Mouse (Mus musculus) frontal cortex, adult (tissue): Measurements from ENCODE around the gene Hoxc11.

Experiments
- ATAC-seq: cut with Nextera tagmentation; 2 replicates; pipeline ENCODE4 v1.9.2; 2017; ENCODE audit warnings: mild to moderate bottlenecking, moderate library complexity, mixed read lengths; ENCODE audit not compliant: low TSS enrichment

Gene Hoxc11

GRCm38 (mm10) chr15:102981379-102982288 is 27.4 kb downstream of the Hoxc11 start:
- ATAC-seq = no peak

GRCm38 (mm10) chr15:102983716-102984115 is 29.5 kb downstream of the Hoxc11 start:
- no peak for ATAC-seq

- ATAC-seq = no peak
Measured at GRCm38 (mm10) chr15:102984521-102984920, 30.3 kb downstream of the Hoxc11 start.

GRCm38 (mm10) chr15:102984925-102985324 is 30.7 kb downstream of the Hoxc11 start:
- no peak for ATAC-seq

- ATAC-seq = 0 out of 2 replicates have a peak, but pooled peaks have one; percentile 47
Measured at GRCm38 (mm10) chr15:102987124-102987833, 33.1 kb downstream of the Hoxc11 start.

DNA sequence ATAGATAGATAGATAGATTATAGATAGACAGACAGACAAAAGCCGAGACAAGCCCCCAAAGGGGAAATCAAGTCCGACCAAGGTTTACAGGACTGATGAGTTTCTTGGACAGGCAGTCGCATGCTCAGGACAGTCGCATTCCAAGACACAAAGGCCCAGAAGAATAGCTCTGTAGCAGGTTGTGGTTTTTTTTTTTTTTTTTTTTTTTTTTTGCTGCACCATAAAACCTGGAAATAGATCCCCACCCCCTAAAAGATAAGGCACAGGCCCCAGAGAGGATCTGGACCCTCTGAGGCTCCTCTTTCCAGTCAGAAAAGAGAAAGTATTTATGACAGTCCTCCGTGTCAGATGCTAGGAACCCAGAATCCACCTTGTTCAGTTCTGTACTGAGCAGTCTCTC is 33.9 kb downstream of the Hoxc11 start:
- no peak for ATAC-seq

DNA sequence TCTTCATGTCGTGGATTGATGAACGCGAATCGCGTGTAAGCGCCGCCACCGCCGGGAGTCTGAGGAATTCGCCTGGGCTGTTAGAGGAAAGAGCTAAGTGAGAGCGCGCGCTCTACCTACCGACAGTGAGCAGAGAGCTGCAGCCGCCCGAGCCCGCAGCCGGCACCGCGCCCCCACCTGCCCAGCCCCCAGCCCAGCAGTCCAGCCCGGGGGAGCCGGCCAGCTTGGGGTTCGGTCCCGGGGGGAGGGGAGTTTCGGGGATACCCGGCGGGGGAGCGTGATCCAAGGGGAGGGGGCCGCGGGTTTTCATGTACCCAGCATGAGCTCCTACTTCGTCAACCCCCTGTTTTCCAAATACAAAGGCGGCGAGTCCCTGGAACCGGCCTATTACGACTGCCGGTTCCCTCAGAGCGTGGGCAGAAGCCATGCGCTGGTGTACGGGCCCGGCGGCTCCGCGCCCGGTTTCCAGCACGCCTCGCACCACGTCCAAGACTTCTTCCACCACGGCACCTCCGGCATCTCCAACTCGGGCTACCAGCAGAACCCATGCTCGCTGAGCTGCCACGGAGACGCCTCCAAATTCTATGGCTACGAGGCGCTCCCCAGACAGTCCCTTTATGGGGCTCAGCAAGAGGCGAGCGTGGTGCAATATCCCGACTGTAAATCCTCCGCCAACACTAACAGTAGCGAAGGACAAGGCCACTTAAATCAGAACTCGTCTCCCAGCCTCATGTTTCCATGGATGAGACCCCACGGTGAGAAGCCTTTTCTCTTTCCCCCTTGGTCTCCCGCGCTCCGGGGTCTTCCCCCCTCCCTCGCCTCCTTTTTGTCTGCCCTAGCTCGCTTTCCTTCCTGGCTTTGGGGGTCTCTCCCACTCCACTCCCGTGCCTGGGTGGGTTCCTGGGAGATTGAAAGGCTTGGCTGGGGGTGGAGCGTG is 36.5 kb downstream of the Hoxc11 start, which contains the start of gene Hoxc8:
TSS of gene Hoxc8 (plus strand) at position 147 of the 937 bp plus-strand sequence.
- no peak for ATAC-seq

DNA sequence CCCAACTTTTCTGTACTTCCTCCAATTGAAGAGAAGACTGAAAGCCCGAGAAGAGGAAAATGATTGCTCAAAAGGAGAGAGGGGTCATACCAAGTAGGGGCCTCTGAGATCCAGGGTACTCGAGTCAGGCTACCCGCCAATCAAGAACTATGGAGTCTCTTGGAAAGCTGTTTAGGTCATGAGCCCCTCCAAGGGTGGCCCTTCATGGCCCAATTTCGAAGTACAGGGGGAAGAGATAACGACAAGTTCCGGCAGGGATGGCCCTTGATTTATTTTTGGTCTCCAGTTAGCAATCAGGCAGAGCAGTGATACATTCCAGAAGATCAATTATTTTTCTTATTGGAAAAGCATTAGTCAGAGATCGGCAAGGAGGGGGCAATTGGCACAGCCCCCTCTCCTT is 37.6 kb downstream of the Hoxc11 start:
- no peak for ATAC-seq

DNA sequence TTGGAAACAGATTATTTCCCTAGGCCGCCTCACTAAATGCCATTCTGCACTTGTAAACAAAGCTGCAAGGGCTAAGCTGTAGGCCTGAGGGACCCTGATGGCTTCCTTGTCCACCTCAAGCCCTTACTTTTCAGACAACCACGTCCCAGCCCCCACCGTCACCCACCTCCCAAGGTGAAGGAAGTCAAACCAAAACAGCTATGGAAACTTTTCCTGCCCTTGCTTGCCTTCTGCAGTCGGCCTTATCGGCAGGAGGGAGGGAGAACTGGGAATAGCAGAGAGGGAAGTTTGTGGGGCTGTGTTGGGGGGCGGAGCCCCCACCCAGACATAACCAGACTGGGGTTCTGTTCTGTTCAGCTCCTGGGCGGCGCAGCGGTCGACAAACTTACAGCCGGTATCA is 38.0 kb downstream of the Hoxc11 start:
- no peak for ATAC-seq

DNA sequence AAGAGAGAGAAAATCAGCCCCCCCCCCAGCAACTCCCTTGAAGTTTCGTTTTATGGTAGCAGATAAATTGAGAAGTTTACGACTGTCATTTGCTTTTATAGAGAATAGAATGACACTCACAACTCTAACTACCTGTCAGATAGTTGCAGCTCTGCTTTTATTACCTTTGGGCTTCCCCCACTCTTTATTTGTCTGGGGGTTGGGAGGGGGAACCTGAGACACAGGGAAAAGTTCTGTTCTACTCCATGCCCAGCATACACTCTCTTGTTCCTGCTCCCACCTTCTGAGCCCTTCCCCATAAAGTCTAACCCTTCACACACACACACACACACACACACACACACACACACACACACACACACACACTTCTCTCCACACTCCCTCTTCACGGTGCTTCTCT is 38.6 kb downstream of the Hoxc11 start:
- ATAC-seq = no peak

- no peak for ATAC-seq
Measured at GRCm38 (mm10) chr15:102996548-102996947, 42.3 kb downstream of the Hoxc11 start.

GRCm38 (mm10) chr15:102997431-102997830 is 43.2 kb downstream of the Hoxc11 start:
- ATAC-seq = no peak

GRCm38 (mm10) chr15:102997939-102998355 is 43.7 kb downstream of the Hoxc11 start, which contains the start of gene Hoxc6:
TSS of gene Hoxc6 (plus strand) at chr15:102998257.
- ATAC-seq = no peak

DNA sequence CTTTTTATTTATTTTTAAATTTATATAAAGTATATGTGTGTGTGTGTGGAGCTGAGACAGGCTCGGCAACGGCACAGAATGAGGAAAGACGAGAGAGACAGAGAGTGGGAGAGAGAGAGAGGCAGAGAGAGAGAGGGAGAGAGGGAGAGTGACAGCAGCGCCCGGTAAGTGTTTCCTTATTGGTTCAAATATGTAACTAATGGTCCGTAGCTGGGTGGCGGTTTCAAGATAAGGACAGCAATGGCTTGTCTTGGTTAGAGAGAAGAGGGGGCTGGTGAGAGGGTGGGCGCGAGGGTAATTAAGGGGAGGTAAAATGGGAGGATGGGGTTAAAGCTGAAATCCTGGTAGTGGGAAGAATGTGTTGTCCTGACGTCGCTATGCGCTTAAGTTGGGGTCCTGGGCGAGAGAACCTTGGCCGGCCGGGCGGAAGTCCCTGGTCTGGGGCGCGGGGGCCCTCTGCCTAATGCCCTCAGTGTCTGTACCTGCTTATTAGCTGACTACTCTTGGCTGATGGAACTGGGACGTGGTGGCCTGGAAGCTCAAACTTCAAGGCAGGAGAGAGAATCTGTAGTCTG is 44.5 kb downstream of the Hoxc11 start:
- ATAC-seq = no peak

GRCm38 (mm10) chr15:102999183-102999831 is 45.1 kb downstream of the Hoxc11 start:
- no peak for ATAC-seq

GRCm38 (mm10) chr15:102999955-103000354 is 45.7 kb downstream of the Hoxc11 start:
- no peak for ATAC-seq

DNA sequence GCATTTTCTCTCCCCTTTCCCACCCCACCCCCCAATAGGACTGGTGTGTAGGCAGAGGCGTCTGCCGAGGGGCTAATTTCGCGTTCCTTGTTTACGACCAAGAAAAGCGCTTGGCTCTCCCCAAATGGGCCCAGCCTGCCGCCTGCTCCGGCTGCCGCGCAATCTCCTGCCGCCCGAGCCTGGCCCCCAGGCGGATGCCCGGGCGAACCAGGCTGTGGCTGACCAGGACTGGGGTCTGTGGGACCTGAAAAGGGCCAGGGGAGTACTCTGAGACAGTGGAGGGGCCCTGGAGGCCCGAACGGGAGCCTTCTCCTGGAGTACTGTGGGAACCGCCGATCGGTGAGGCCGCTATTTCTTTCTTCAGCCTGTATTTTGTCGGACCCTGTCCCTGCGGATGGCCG is 46.3 kb downstream of the Hoxc11 start:
- no peak for ATAC-seq

GRCm38 (mm10) chr15:103001370-103001769 is 47.1 kb downstream of the Hoxc11 start:
- ATAC-seq = no peak

DNA sequence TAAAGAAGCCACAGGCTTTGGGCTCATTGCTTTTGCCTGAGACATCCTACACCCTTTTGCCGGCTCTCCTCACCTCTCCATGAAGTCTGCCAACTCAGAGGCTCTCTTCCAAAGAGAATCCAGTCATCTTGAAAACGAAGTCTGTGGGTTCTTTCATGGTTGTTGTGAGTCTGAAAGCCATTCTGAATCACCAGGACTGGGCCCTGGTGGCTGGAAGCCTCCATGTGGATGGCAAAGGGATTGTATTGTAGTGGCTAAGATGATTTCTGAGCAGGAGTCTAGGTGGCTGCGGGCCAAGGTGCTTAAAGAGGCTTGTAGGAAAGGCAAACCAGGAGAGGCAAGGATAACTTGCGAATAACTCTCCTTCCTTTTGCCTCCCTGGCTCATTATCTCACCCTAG is 47.9 kb downstream of the Hoxc11 start:
- ATAC-seq = no peak

DNA sequence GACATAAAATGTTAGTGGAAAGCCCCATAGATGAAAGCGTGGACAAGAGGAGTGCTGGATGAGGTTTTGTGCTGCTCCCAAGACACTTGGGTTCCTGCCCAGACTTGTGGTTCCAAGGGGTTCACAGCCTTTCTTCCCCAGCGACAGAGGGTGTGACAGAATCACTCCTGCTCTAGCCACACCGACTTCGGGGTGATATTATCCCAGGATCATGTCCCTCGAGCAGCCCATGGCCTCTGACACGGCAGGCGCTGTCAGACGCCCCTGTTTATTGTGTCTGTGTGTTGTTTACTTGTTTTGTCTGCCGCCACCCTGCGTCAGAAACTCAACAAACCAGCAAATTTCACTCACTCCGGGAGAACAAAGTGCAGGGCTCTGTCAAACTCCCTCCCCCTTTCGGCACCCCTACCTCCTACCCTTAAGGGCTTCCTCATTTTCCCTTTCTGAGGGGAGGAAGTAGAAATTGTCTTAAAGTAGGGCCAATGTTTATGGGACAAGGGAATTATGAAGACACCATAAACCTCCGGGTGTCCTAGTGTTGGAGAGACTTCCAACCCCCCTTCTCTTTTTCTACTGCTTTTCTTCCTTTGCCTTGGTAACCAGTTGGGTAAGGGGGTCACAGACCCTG is 48.7 kb downstream of the Hoxc11 start:
- ATAC-seq = no peak
